9 mouse cellular contexts compared by ENCODE assay signal in genomic region chr4:104366491-104366890, GRCm38 (mm10).
A peak's percentile ranks its signal among the peaks of the same experiment; 100 is the strongest.
DNase-seq lines count a peak whose midpoint lies in the region; ATAC-seq and TF ChIP-seq lines count a peak whose summit lies in the region.
"Had no signal": no experiment of that assay in that cellular context is flagged by ENCODE, and none has a peak within 500 bp of the region (broad histone marks: within the 10 kb centered on the region; RNA-seq: fewer than 3 reads in every experiment).

No protein-coding gene starts in this region.

- no peaks in the 10 kb centered on the region for H3K36me3 ChIP-seq in heart, embryonic 13.5 days
- no peaks in the 10 kb centered on the region for H3K36me3 ChIP-seq in ES-E14 (ENCODE audit: control insufficient read depth, insufficient read depth, low read length, poor library complexity, severe bottlenecking)
- no peaks in the 10 kb centered on the region for H3K36me3 ChIP-seq in forebrain, postnatal 0 days (ENCODE audit: insufficient read depth)
- no peaks in the 10 kb centered on the region for H3K36me3 ChIP-seq in liver, embryonic 16.5 days (ENCODE audit: control insufficient read depth, insufficient read depth)

- H3K4me2 ChIP-seq in heart, embryonic 13.5 days: peak overlapping the region; percentile 96
- peak overlapping the region; percentile 78 for H3K4me2 ChIP-seq in forebrain, postnatal 0 days (ENCODE audit: low read depth)
- H3K4me2 ChIP-seq in liver, embryonic 16.5 days (ENCODE audit: low read depth, low read length): peak overlapping the region; percentile 62

- in situ Hi-C loops in ES-E14 (cut with MboI; ENCODE audit: low sequenced_read_pairs in 2 of 2, unreplicated experiment in 2 of 2): no loop called here

- H3K4me3 ChIP-seq in heart, embryonic 13.5 days: peak overlapping the region; percentile 67
- peak overlapping the region; percentile 73 to 91 for H3K4me3 ChIP-seq in ES-E14 (ENCODE audit: insufficient read depth in 1 of 2, low read depth in 1 of 2, low read length in 2 of 2, poor library complexity in 1 of 2, severe bottlenecking in 1 of 2)
- H3K4me3 ChIP-seq in forebrain, postnatal 0 days (ENCODE audit: low read depth, low read length): peak overlapping the region; percentile 74
- peak overlapping the region; percentile 57 for H3K4me3 ChIP-seq in liver, embryonic 16.5 days (ENCODE audit: low read depth, low read length)

- peaks cover 21% of the 10 kb centered on the region for H3K4me1 ChIP-seq in heart, embryonic 13.5 days
- H3K4me1 ChIP-seq in ES-E14 (ENCODE audit: control insufficient read depth in 2 of 2, insufficient read depth in 2 of 2, low read length in 2 of 2, poor library complexity in 1 of 2): peaks cover 0 to 4% of the 10 kb centered on the region in 2 experiments; a peak in 1 of 4 replicates
- no peaks in the 10 kb centered on the region for H3K4me1 ChIP-seq in forebrain, postnatal 0 days (ENCODE audit: insufficient read depth)
- no peaks in the 10 kb centered on the region for H3K4me1 ChIP-seq in liver, embryonic 16.5 days (ENCODE audit: control insufficient read depth, low read depth, low read length)

- 8% methylated on average over 8 of the region's 8 CpGs for WGBS in heart, embryonic 13.5 days
- WGBS in forebrain, postnatal 0 days: 15% methylated on average over 8 of the region's 8 CpGs
- 11% methylated on average over 8 of the region's 8 CpGs for WGBS in liver, embryonic 16.5 days (ENCODE audit: insufficient replicate concordance)

- DNase-seq in heart, postnatal 36 days: no peak
- no peak for DNase-seq in ES-E14 (ENCODE audit: low read depth, low spot score)
- DNase-seq in forebrain, postnatal 0 days: no peak
- no peak for DNase-seq in adrenal gland, postnatal 36 days
- DNase-seq in urinary bladder, postnatal 10 days (ENCODE audit: low spot score): no peak
- no peak for DNase-seq in cerebellum, postnatal 14 days
- DNase-seq: thymus, adult 18-20 months had no signal

- intact Hi-C loops in heart, postnatal 36 days (cut with DNase I): no loop called here

- no peaks in the 10 kb centered on the region for H3K9me3 ChIP-seq in heart, embryonic 13.5 days
- no peaks in the 10 kb centered on the region for H3K9me3 ChIP-seq in ES-E14 (ENCODE audit: control insufficient read depth, insufficient read depth, low read depth, low read length)
- H3K9me3 ChIP-seq in forebrain, postnatal 0 days (ENCODE audit: low read length): no peaks in the 10 kb centered on the region
- no peaks in the 10 kb centered on the region for H3K9me3 ChIP-seq in liver, embryonic 16.5 days (replicated peaks; ENCODE audit: control insufficient read depth, low read length)

- no peak for TF ChIP-seq CTCF in forebrain, postnatal 0 days (IDR thresholded peaks at IDR 0.05; ENCODE audit: low read depth)

- H3K27me3 ChIP-seq in heart, embryonic 13.5 days (replicated peaks): peaks cover 80% of the 10 kb centered on the region
- no peaks in the 10 kb centered on the region for H3K27me3 ChIP-seq in forebrain, postnatal 0 days (ENCODE audit: insufficient read depth, low read length)
- H3K27me3 ChIP-seq in liver, embryonic 16.5 days (ENCODE audit: control insufficient read depth, insufficient read depth, low read depth, low read length): peaks cover 42% of the 10 kb centered on the region

- no peak for ATAC-seq in heart, embryonic 13.5 days (ENCODE audit: extremely low read depth, insufficient number of reproducible peaks, low FRiP score, low TSS enrichment)
- no peak for ATAC-seq in forebrain, postnatal 0 days
- no peak for ATAC-seq in liver, embryonic 16.5 days (ENCODE audit: low read depth)

- no peak overlapping the region for H3K27ac ChIP-seq in heart, embryonic 13.5 days (replicated peaks)
- H3K27ac ChIP-seq in ES-E14 (ENCODE audit: insufficient read depth, low read depth, low read length, poor library complexity, severe bottlenecking): no peak overlapping the region
- H3K27ac ChIP-seq in forebrain, postnatal 0 days (ENCODE audit: low read depth, low read length): peak overlapping the region; percentile 92
- no peak overlapping the region for H3K27ac ChIP-seq in liver, embryonic 16.5 days (ENCODE audit: low read length)

- H3K9ac ChIP-seq in heart, embryonic 13.5 days: no peak overlapping the region
- peak overlapping the region; percentile 88; the same call in 1 of the 2 replicates for H3K9ac ChIP-seq in ES-E14 (ENCODE audit: insufficient read depth, low read depth, low read length, poor library complexity, severe bottlenecking)
- peak overlapping the region; percentile 85; the same call in 1 of the 2 replicates for H3K9ac ChIP-seq in forebrain, postnatal 0 days
- H3K9ac ChIP-seq in liver, embryonic 16.5 days (ENCODE audit: low read depth, low read length): no peak overlapping the region

TF ChIP-seq in ES-E14, 5 proteins besides CTCF, POLR2A, EP300 and RAD21:
- TF ChIP-seq ZC3H11A (IDR thresholded peaks at IDR 0.05; ENCODE audit: borderline replicate concordance, low read depth, low read length): no peak
- no peak for TF ChIP-seq ZNF384 (IDR thresholded peaks at IDR 0.05; ENCODE audit: low read depth, low read length)
- TF ChIP-seq MAFK (IDR thresholded peaks at IDR 0.05; ENCODE audit: insufficient read depth, low read depth, low read length): no peak
- TF ChIP-seq CHD2 (IDR thresholded peaks at IDR 0.05; ENCODE audit: low read depth, low read length): no peak
- no peak for TF ChIP-seq HCFC1 (IDR thresholded peaks at IDR 0.05; ENCODE audit: borderline replicate concordance, insufficient read depth, low read length)

Comparison
In these comparisons a context has a peak if more than half of its experiments do, and no peak if none do; other contexts are left out.
1. H3K9ac ChIP-seq: peak in ES-E14 (single experiment) and forebrain, postnatal 0 days (single experiment); none in heart, embryonic 13.5 days (single experiment) and liver, embryonic 16.5 days (single experiment).
2. Peak in every context shown above with its lines, with median percentiles within 50 percentile points of each other: H3K4me2 ChIP-seq and H3K4me3 ChIP-seq.